Mouse (Mus musculus): ENCODE measurements around the gene Tmem245. TPM values are rescaled to one million over a fixed set of nuclear protein-coding genes. Genes with fewer than 3 reads are reported as not detected.

Tmem245 gene
- polyA plus RNA-seq, 1 experiment from 2014 or later, result 6.4 TPM

DNA sequence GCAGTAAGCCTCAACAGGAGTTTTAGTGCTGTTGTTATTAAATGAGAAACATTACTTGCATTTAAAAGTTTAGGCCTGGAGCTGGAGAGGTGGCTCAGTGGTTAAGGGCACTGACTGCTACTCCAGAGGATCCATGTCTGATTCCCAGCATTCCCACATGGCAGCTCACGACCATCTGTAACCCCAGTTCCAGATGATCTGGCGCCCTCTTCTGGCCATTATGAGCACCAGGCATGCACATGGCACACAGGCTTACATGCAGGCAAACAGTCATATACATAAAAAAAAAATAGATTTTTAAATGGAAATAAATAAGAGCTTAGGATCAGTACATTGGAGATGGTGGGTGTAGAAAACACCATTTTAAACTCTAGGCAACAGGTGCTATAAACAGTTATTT, 103.3 kb downstream of the Tmem245 start:
- no peak overlapping the region for H3K9ac ChIP-seq (ENCODE audit: low read depth, low read length)
- H3K9me3 ChIP-seq (replicated peaks; ENCODE audit: low read length), result no peaks in the 10 kb centered on the region
- H3K27me3 ChIP-seq (ENCODE audit: insufficient read depth, low read length), result no peaks in the 10 kb centered on the region
- no peak overlapping the region for H3K4me3 ChIP-seq (replicated peaks; ENCODE audit: low read depth, low read length)
- H3K4me2 ChIP-seq (ENCODE audit: low read length), result no peak overlapping the region
- TF ChIP-seq CTCF (IDR thresholded peaks at IDR 0.05; ENCODE audit: low read depth), result peak; percentile 33
- H3K36me3 ChIP-seq (ENCODE audit: insufficient read depth, low read length), result peaks cover 6% of the 10 kb centered on the region; the same call in 1 of the 2 replicates
- ATAC-seq (replicated peaks; ENCODE audit: low FRiP score, low read depth) (no peak), DNase-seq (ENCODE audit: low spot score) (no peak)
- 91% methylated on average over 2 of the region's 2 CpGs for WGBS
- H3K4me1 ChIP-seq (replicated peaks; ENCODE audit: insufficient read depth, low read length), result no peaks in the 10 kb centered on the region
- H3K27ac ChIP-seq, result no peak overlapping the region

DNA sequence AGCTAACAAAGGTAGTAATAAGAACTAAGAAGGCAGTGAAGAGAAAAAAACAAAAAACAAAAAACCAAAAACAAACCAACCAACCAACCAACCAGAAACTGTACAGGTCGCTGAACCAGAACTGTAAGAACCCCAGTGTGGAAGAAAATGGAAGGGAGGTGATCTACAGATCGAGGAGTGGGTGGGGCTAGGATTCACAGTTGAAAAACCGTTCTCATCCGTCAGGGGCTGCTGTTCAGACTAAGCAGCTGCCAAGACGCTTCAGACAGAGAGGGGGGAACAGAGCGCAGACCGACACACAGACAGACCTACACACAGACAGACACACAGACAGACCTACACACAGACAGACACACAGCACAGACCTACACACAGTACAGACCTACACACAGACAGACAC, 104.7 kb downstream of the Tmem245 start:
- no peak for ATAC-seq (replicated peaks; ENCODE audit: low FRiP score, low read depth)

GRCm38 (mm10) chr4:56840297-56840696, 106.9 kb downstream of the Tmem245 start:
- Histone ChIP-seq H3K9ac (ENCODE audit: low read depth, low read length) (no peak overlapping the region), H3K36me3 (ENCODE audit: insufficient read depth, low read length) (peaks cover 6% of the 10 kb centered on the region; the same call in 1 of the 2 replicates), H3K4me3 (replicated peaks; ENCODE audit: low read depth, low read length) (no peak overlapping the region), H3K4me1 (replicated peaks; ENCODE audit: insufficient read depth, low read length) (no peaks in the 10 kb centered on the region), H3K27ac (no peak overlapping the region), H3K4me2 (ENCODE audit: low read length) (no peak overlapping the region), H3K9me3 (replicated peaks; ENCODE audit: low read length) (no peaks in the 10 kb centered on the region), H3K27me3 (ENCODE audit: insufficient read depth, low read length) (no peaks in the 10 kb centered on the region)
- DNase-seq (ENCODE audit: low spot score) (peak; percentile 55), ATAC-seq (replicated peaks; ENCODE audit: low FRiP score, low read depth) (no peak)
- no peak for TF ChIP-seq CTCF (IDR thresholded peaks at IDR 0.05; ENCODE audit: low read depth)
- WGBS, result 67% methylated on average over 3 of the region's 3 CpGs

More for the DNA sequence above, 104.7 kb downstream of the Tmem245 start:
- H3K9me3 ChIP-seq (replicated peaks; ENCODE audit: low read length), result no peaks in the 10 kb centered on the region
- H3K4me1 ChIP-seq (replicated peaks; ENCODE audit: insufficient read depth, low read length), result no peaks in the 10 kb centered on the region
- H3K36me3 ChIP-seq (ENCODE audit: insufficient read depth, low read length), result peaks cover 6% of the 10 kb centered on the region; the same call in 1 of the 2 replicates
- TF ChIP-seq CTCF (IDR thresholded peaks at IDR 0.05; ENCODE audit: low read depth), result no peak
- H3K27ac ChIP-seq, result no peak overlapping the region
- no peak for DNase-seq (ENCODE audit: low spot score)
- no peak overlapping the region for H3K9ac ChIP-seq (ENCODE audit: low read depth, low read length)
- H3K4me3 ChIP-seq (replicated peaks; ENCODE audit: low read depth, low read length), result no peak overlapping the region
- WGBS, result 60% methylated on average over 7 of the region's 7 CpGs
- H3K27me3 ChIP-seq (ENCODE audit: insufficient read depth, low read length), result no peaks in the 10 kb centered on the region
- no peak overlapping the region for H3K4me2 ChIP-seq (ENCODE audit: low read length)

- no peak overlapping the region for H3K27ac ChIP-seq
- no peak overlapping the region for H3K4me2 ChIP-seq (ENCODE audit: low read length)
- no peaks in the 10 kb centered on the region for H3K27me3 ChIP-seq (ENCODE audit: insufficient read depth, low read length)
- peaks cover 10% of the 10 kb centered on the region; the same call in 1 of the 2 replicates for H3K36me3 ChIP-seq (ENCODE audit: insufficient read depth, low read length)
- no peak for TF ChIP-seq CTCF (IDR thresholded peaks at IDR 0.05; ENCODE audit: low read depth)
- H3K4me1 ChIP-seq (replicated peaks; ENCODE audit: insufficient read depth, low read length), result no peaks in the 10 kb centered on the region
- ATAC-seq (replicated peaks; ENCODE audit: low FRiP score, low read depth) (no peak), DNase-seq (ENCODE audit: low spot score) (no peak)
- WGBS, result 53% methylated on average over 6 of the region's 6 CpGs
- no peaks in the 10 kb centered on the region for H3K9me3 ChIP-seq (replicated peaks; ENCODE audit: low read length)
- H3K9ac ChIP-seq (ENCODE audit: low read depth, low read length), result no peak overlapping the region
- no peak overlapping the region for H3K4me3 ChIP-seq (replicated peaks; ENCODE audit: low read depth, low read length)
These were observed 109.6 kb downstream of the Tmem245 start for GRCm38 (mm10) chr4:56837661-56838060.

GRCm38 (mm10) chr4:56831998-56832397, 115.2 kb downstream of the Tmem245 start:
- Histone ChIP-seq H3K27me3 (ENCODE audit: insufficient read depth, low read length) (no peaks in the 10 kb centered on the region), H3K4me3 (replicated peaks; ENCODE audit: low read depth, low read length) (no peak overlapping the region), H3K9me3 (replicated peaks; ENCODE audit: low read length) (no peaks in the 10 kb centered on the region), H3K4me1 (replicated peaks; ENCODE audit: insufficient read depth, low read length) (peaks cover 11% of the 10 kb centered on the region), H3K9ac (ENCODE audit: low read depth, low read length) (no peak overlapping the region), H3K4me2 (ENCODE audit: low read length) (no peak overlapping the region), H3K27ac (peak overlapping the region; percentile 31; the same call in 1 of the 2 replicates), H3K36me3 (ENCODE audit: insufficient read depth, low read length) (0 out of 2 replicates have a peak, but pooled peaks cover 12% of the 10 kb centered on the region)
- WGBS, result 36% methylated on average over 7 of the region's 7 CpGs
- ATAC-seq (replicated peaks; ENCODE audit: low FRiP score, low read depth) (no peak; the same call in 1 of the 2 replicates), DNase-seq (ENCODE audit: low spot score) (no peak)
- TF ChIP-seq CTCF (IDR thresholded peaks at IDR 0.05; ENCODE audit: low read depth), result no peak

- 0 out of 2 replicates have a peak overlapping the region, but pooled peaks have one; percentile 42 for H3K27ac ChIP-seq
- H3K9me3 ChIP-seq (replicated peaks; ENCODE audit: low read length), result no peaks in the 10 kb centered on the region
- ATAC-seq (replicated peaks; ENCODE audit: low FRiP score, low read depth), result no peak
- no peak for TF ChIP-seq CTCF (IDR thresholded peaks at IDR 0.05; ENCODE audit: low read depth)
- no peaks in the 10 kb centered on the region for H3K27me3 ChIP-seq (ENCODE audit: insufficient read depth, low read length)
- no peak for DNase-seq (ENCODE audit: low spot score)
- no peak overlapping the region for H3K9ac ChIP-seq (ENCODE audit: low read depth, low read length)
- no peak overlapping the region; the same call in 1 of the 2 replicates for H3K4me2 ChIP-seq (ENCODE audit: low read length)
- no peak overlapping the region for H3K4me3 ChIP-seq (replicated peaks; ENCODE audit: low read depth, low read length)
- 37% methylated on average over 13 of the region's 13 CpGs for WGBS
- peaks cover 11% of the 10 kb centered on the region for H3K4me1 ChIP-seq (replicated peaks; ENCODE audit: insufficient read depth, low read length)
- 0 out of 2 replicates have a peak, but pooled peaks cover 13% of the 10 kb centered on the region for H3K36me3 ChIP-seq (ENCODE audit: insufficient read depth, low read length)
These were observed 116.1 kb downstream of the Tmem245 start for GRCm38 (mm10) chr4:56831013-56831609.
